Comparison of ENCODE assay signal across 10 mouse cellular contexts in genomic region chr19:38258651-38259065, GRCm38 (mm10). TPM values are rescaled to one million over a fixed set of nuclear protein-coding genes. Genes with fewer than 3 reads are reported as not detected.
DNase-seq lines count a peak whose midpoint lies in the region; ATAC-seq and TF ChIP-seq lines count a peak whose summit lies in the region.
"Had no signal": no experiment of that assay in that cellular context is flagged by ENCODE, and none has a peak within 500 bp of the region (broad histone marks: within the 10 kb centered on the region; RNA-seq: fewer than 3 reads in every experiment).

No protein-coding gene starts in this region.

- H3K9me3 ChIP-seq in neural tube, embryonic 15.5 days (replicated peaks), result no peaks in the 10 kb centered on the region
- H3K9me3 ChIP-seq: neural tube, embryonic 12.5 days had no signal

- WGBS in neural tube, embryonic 15.5 days, result 69% methylated on average over 3 of the region's 3 CpGs

- peak; percentile 74 for ATAC-seq in neural tube, embryonic 15.5 days (ENCODE audit: low FRiP score)

- no peak overlapping the region for H3K9ac ChIP-seq in neural tube, embryonic 15.5 days (replicated peaks)
- H3K9ac ChIP-seq: neural tube, embryonic 12.5 days had no signal

- peak; percentile 5 for DNase-seq in adrenal gland, postnatal 10 days
- no peak for DNase-seq in adrenal gland, adult 8-10 months
- DNase-seq in left cerebral cortex, postnatal 25 days (ENCODE audit: low spot score in 2 of 2), result peak; percentile 47 to 77
- DNase-seq in left cerebral cortex, adult 11 months (ENCODE audit: low spot score), result no peak
- no peak for DNase-seq in thymus, postnatal 14 days
- DNase-seq in urinary bladder, postnatal 36 days (ENCODE audit: low spot score in 2 of 2), result no peak
- DNase-seq: kidney, adult 8-10 months had no signal

- peak overlapping the region; percentile 68 for H3K27ac ChIP-seq in cortical plate, adult 2 months (ENCODE audit: insufficient read depth, low read length)
- H3K27ac ChIP-seq in neural tube, embryonic 15.5 days (replicated peaks), result no peak overlapping the region
- H3K27ac ChIP-seq: neural tube, embryonic 12.5 days had no signal

- peak; percentile 57; the same call in 1 of the 2 replicates for TF ChIP-seq POLR2A in cortical plate, adult 2 months (IDR thresholded peaks at IDR 0.05; ENCODE audit: extremely low read depth, insufficient read depth, low read length)

- no peak overlapping the region for H3K4me2 ChIP-seq in neural tube, embryonic 15.5 days
- H3K4me2 ChIP-seq: neural tube, embryonic 12.5 days had no signal

- no peak for TF ChIP-seq CTCF in cortical plate, adult 2 months (IDR thresholded peaks at IDR 0.05; ENCODE audit: extremely low read depth, insufficient read depth, low read length)

- no peaks in the 10 kb centered on the region for H3K36me3 ChIP-seq in neural tube, embryonic 15.5 days
- H3K36me3 ChIP-seq: neural tube, embryonic 12.5 days had no signal

- intact Hi-C loops in left cerebral cortex, postnatal 25 days (cut with DNase I), result no loop called here

- peak overlapping the region; percentile 27 for H3K4me3 ChIP-seq in cortical plate, adult 2 months (ENCODE audit: insufficient read depth, low read length)
- no peak overlapping the region for H3K4me3 ChIP-seq in neural tube, embryonic 15.5 days (replicated peaks)
- H3K4me3 ChIP-seq: neural tube, embryonic 12.5 days had no signal

- H3K27me3 ChIP-seq in neural tube, embryonic 15.5 days (replicated peaks), result no peaks in the 10 kb centered on the region
- H3K27me3 ChIP-seq: neural tube, embryonic 12.5 days had no signal

- peaks cover 2% of the 10 kb centered on the region; the same call in 1 of the 2 replicates for H3K4me1 ChIP-seq in cortical plate, adult 2 months (ENCODE audit: control insufficient read depth, insufficient read depth, low read length)
- H3K4me1 ChIP-seq in neural tube, embryonic 15.5 days, result peaks cover 13% of the 10 kb centered on the region
- H3K4me1 ChIP-seq: neural tube, embryonic 12.5 days had no signal

RNA-seq across cellular contexts. Expression of gene Lgi1, which starts 5.7 kb away (rescaled TPM):
- 1 to 10 TPM; 3.2 to 5.8 TPM for total RNA-seq in adrenal gland, postnatal 10 days (2021)
- total RNA-seq in adrenal gland, adult 8-10 months (2022), result under 1 TPM; 0.42 to 0.84 (median 0.56) TPM
- 100 to 1,000 TPM; 141 to 144 TPM for total RNA-seq in left cerebral cortex, postnatal 25 days (2021)
- polyA plus RNA-seq in cortical plate, adult 2 months (2012; rRNA removed), result 80.9 and 90.5 TPM in 2 replicates
- polyA plus RNA-seq in neural tube, embryonic 15.5 days (2015; fragmentation: Nextera tagmentation; extraction: Ambion mirVana), result 19.5 and 24.7 TPM in 2 replicates

RNA-seq across cellular contexts. Expression of gene Fra10ac1, which starts 34.7 kb away (rescaled TPM):
- total RNA-seq in adrenal gland, postnatal 10 days (2021), result 10 to 100 TPM; 13.4 to 18.8 TPM
- total RNA-seq in adrenal gland, adult 8-10 months (2022), result 10 to 100 TPM; 13.3 to 20.3 (median 15.6) TPM
- total RNA-seq in left cerebral cortex, postnatal 25 days (2021), result 10 to 100 TPM; 14.5 to 16.7 TPM
- 21.4 and 24.9 TPM in 2 replicates for polyA plus RNA-seq in cortical plate, adult 2 months (2012; rRNA removed)
- 38.6 and 39.2 TPM in 2 replicates for polyA plus RNA-seq in neural tube, embryonic 15.5 days (2015; fragmentation: Nextera tagmentation; extraction: Ambion mirVana)

Comparison
In these comparisons a context has a peak if more than half of its experiments do, and no peak if none do; other contexts are left out.
1. DNase-seq: peak in adrenal gland, postnatal 10 days (single experiment) and left cerebral cortex, postnatal 25 days (2 of 2); none in adrenal gland, adult 8-10 months (single experiment), left cerebral cortex, adult 11 months (single experiment), thymus, postnatal 14 days (single experiment) and urinary bladder, postnatal 36 days (0 of 2).
2. RNA of gene Lgi1, which starts 5.7 kb away (total RNA-seq): 141 to 144 TPM in left cerebral cortex, postnatal 25 days; 3.2 to 5.8 TPM in adrenal gland, postnatal 10 days and 0.42 to 0.84 TPM in adrenal gland, adult 8-10 months; every median in the first group is over 10 times any median in the second.